Mouse (Mus musculus): ENCODE measurements around the gene Aoah.

DNA sequence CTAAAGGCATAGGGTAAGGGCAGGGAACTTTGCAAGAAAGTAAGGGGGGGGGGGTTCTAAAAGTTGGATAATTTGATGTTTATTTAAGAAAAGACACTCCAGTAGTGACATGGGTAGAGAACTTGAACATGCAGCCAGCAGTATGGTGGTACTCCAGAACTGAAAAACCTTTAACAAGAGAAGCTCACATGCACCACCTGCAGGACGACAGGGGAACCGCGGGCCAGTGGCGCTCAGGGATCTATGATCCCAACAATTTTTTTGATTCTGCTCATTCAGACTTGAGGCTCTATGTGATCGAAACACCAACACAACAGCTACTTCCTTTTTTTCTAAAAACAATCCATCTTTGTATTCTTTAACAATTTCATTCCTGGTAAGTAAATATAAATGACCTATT lies 143.5 kb downstream of the Aoah start:
- TF ChIP-seq CTCF (IDR thresholded peaks at IDR 0.05; ENCODE audit: borderline replicate concordance, insufficient read depth, low read length) (peak; percentile 41; the same call in 1 of the 2 replicates), POLR2A (IDR thresholded peaks at IDR 0.05; ENCODE audit: low read depth, low read length) (no peak)

All from embryonic fibroblast, embryonic 13.5 days (primary cell).